Mouse (Mus musculus): ENCODE measurements at regions not wholly inside any gene's neighbourhood (a gene's known extent, or its start where the extent isn't known, plus 50 kb on each side); places are given as distances from the start of the nearest gene placed in this dataset.

DNA sequence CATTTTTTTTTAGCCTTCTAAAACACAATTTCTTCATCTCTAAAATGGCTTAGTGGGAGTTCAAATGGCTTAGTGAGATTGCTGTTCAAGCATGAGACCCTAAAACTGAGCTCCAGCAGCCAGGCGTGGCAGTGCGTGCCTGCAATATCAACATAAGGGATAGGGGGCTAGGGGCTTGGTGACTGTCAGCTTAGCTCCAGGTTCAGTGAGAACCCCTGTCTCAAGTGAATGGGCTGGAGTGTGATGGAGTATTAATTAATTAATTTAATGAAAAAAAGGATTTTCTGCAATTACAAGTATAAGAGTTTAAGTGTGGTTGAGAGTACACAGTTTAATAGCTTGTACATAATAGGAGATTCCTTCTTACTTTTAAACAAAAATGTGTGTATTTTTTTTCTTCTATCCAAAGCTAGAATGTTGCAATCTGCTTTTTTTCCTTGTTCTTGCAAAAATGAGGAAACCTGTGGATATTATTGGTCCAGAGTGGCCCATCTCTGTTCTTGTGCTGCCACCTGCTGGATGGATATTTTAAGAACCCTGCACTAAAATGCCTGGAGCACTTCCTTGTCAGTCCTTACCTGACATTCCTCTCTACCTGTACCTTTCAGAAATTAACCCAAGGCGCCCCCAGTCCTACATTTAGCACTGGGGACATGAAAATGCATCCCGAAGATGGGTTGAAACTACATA, 54.0 kb upstream of the Usp47 start:
- Histone ChIP-seq H3K36me3 (ENCODE audit: insufficient read depth, low read length) (no peaks in the 10 kb centered on the region), H3K4me1 (ENCODE audit: insufficient read depth, low read length) (no peaks in the 10 kb centered on the region), H3K27me3 (ENCODE audit: insufficient read depth, low read length) (no peaks in the 10 kb centered on the region), H3K4me3 (ENCODE audit: low read length) (no peak overlapping the region), H3K9ac (replicated peaks; ENCODE audit: low read length) (no peak overlapping the region), H3K27ac (no peak overlapping the region), H3K9me3 (ENCODE audit: low read length) (no peaks in the 10 kb centered on the region), H3K4me2 (ENCODE audit: low read depth, low read length) (no peak overlapping the region)
- DNase-seq (ENCODE audit: low spot score) (peak; percentile 90), ATAC-seq (no peak)
- peak; percentile 81 for TF ChIP-seq CTCF (IDR thresholded peaks at IDR 0.05; ENCODE audit: low read depth)
- 55% methylated on average over 4 of the region's 4 CpGs for WGBS

DNA sequence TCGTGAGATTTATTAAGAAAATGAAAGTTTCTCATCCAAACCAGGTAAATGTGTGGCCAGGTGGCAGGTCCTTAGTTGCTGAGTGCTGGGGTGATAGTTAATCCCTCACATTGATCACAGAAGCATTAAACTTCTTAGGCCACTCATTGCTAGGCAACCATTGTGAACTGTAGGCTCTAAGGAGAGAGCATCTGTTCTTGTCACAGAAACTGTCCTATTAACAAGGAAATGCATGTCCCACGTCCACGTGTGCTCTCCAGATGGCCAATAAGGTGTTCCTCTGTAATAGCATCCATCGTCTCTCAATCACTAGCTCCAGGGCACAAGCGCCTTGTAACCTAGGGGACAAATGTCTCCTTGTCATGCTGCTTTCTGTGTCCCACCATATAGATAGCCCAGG, 55.0 kb upstream of the Usp47 start:
- H3K4me2 ChIP-seq (ENCODE audit: low read depth, low read length): no peak overlapping the region
- H3K27ac ChIP-seq: no peak overlapping the region
- 48% methylated on average over 5 of the region's 5 CpGs for WGBS

DNA sequence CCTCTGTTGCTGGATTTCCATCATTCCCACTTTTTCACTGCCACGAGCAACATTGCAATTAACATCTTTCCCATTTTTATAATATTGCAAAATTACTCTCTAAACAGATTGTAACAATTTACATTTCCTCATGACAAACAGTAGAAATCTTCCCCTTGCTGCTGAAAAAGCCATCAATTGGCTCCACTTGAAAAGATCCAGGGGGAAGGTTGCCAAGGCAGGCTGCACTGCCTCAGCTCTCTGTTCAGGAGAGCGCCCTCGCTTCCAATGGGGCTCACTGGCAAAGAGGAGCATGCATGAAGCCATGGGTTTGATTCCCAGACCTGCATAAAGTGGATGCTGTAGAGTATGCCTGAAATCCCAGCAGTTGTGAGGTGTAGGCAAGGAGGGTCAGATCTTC, 56.6 kb upstream of the Usp47 start:
- Histone ChIP-seq H3K27me3 (ENCODE audit: insufficient read depth, low read length) (no peaks in the 10 kb centered on the region), H3K4me1 (ENCODE audit: insufficient read depth, low read length) (no peaks in the 10 kb centered on the region), H3K9me3 (ENCODE audit: low read length) (no peaks in the 10 kb centered on the region), H3K4me2 (ENCODE audit: low read depth, low read length) (no peak overlapping the region), H3K27ac (no peak overlapping the region), H3K9ac (replicated peaks; ENCODE audit: low read length) (no peak overlapping the region), H3K36me3 (ENCODE audit: insufficient read depth, low read length) (no peaks in the 10 kb centered on the region), H3K4me3 (ENCODE audit: low read length) (no peak overlapping the region)
- DNase-seq (ENCODE audit: low spot score) (no peak), ATAC-seq (no peak)
- TF ChIP-seq CTCF (IDR thresholded peaks at IDR 0.05; ENCODE audit: low read depth): no peak
- 82% methylated on average over 3 of the region's 3 CpGs for WGBS

More for the DNA sequence above, 55.0 kb upstream of the Usp47 start:
- Histone ChIP-seq H3K36me3 (ENCODE audit: insufficient read depth, low read length) (no peaks in the 10 kb centered on the region), H3K27me3 (ENCODE audit: insufficient read depth, low read length) (no peaks in the 10 kb centered on the region), H3K4me1 (ENCODE audit: insufficient read depth, low read length) (no peaks in the 10 kb centered on the region), H3K9ac (replicated peaks; ENCODE audit: low read length) (no peak overlapping the region), H3K9me3 (ENCODE audit: low read length) (no peaks in the 10 kb centered on the region), H3K4me3 (ENCODE audit: low read length) (no peak overlapping the region)
- no peak for ATAC-seq
- DNase-seq (ENCODE audit: low spot score): no peak
- no peak for TF ChIP-seq CTCF (IDR thresholded peaks at IDR 0.05; ENCODE audit: low read depth)

DNA sequence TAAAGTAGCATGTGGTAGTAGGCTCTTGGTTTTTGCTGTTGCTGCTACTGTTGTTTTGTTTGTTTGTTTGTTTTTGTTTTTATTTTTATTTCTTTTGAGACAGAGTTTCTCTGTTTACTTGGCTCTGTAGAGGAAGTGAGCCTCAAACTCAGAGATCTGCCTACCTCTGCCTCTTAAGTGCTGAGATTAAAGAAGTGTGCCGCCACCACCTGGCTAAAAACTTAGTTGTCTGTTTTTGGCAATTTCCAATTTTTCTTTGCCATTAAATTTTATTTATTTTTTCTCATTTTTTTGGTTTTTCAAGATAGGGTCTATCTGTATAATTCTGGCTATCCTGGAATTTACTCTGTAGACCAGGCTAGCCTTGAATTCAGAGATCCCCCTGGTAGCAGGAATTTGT, 59.3 kb upstream of the Usp47 start:
- peak; percentile 34 for TF ChIP-seq CTCF (IDR thresholded peaks at IDR 0.05; ENCODE audit: low read depth)
- no peak overlapping the region for H3K9ac ChIP-seq (replicated peaks; ENCODE audit: low read length)
- no peaks in the 10 kb centered on the region for H3K27me3 ChIP-seq (ENCODE audit: insufficient read depth, low read length)
- 90% methylated on average over 1 of the region's 1 CpGs for WGBS
- H3K4me2 ChIP-seq (ENCODE audit: low read depth, low read length): no peak overlapping the region
- H3K36me3 ChIP-seq (ENCODE audit: insufficient read depth, low read length): no peaks in the 10 kb centered on the region
- no peaks in the 10 kb centered on the region for H3K4me1 ChIP-seq (ENCODE audit: insufficient read depth, low read length)
- no peak overlapping the region for H3K27ac ChIP-seq
- DNase-seq (ENCODE audit: low spot score) (peak; percentile 39), ATAC-seq (no peak)
- no peak overlapping the region for H3K4me3 ChIP-seq (ENCODE audit: low read length)
- no peaks in the 10 kb centered on the region for H3K9me3 ChIP-seq (ENCODE audit: low read length)

DNA sequence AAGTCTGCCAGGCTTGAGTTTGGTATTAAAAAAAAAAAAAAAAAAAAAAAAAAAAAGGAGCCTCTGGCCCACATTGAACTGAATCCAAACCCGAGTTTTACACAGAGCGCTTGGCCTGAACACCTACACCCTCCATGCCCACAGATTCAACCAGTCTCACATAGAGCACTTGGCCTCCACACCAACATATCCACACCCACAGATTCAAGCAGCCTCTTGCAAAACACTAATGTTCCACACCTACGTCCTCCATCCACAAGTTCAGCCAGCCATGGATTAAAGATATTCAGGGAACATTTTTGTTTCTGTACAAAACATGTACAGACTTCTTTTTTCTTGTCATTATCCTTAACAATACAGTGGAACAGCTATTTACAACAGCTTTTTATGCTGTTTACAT, 63.3 kb upstream of the Usp47 start:
- no peaks in the 10 kb centered on the region for H3K36me3 ChIP-seq (ENCODE audit: insufficient read depth, low read length)
- no peaks in the 10 kb centered on the region for H3K4me1 ChIP-seq (ENCODE audit: insufficient read depth, low read length)
- H3K27ac ChIP-seq: no peak overlapping the region
- DNase-seq (ENCODE audit: low spot score) (no peak), ATAC-seq (no peak)
- TF ChIP-seq CTCF (IDR thresholded peaks at IDR 0.05; ENCODE audit: low read depth): no peak
- no peak overlapping the region for H3K4me2 ChIP-seq (ENCODE audit: low read depth, low read length)
- no peak overlapping the region for H3K9ac ChIP-seq (replicated peaks; ENCODE audit: low read length)
- 88% methylated on average over 3 of the region's 3 CpGs for WGBS
- H3K27me3 ChIP-seq (ENCODE audit: insufficient read depth, low read length): no peaks in the 10 kb centered on the region
- no peak overlapping the region for H3K4me3 ChIP-seq (ENCODE audit: low read length)
- H3K9me3 ChIP-seq (ENCODE audit: low read length): no peaks in the 10 kb centered on the region

DNA sequence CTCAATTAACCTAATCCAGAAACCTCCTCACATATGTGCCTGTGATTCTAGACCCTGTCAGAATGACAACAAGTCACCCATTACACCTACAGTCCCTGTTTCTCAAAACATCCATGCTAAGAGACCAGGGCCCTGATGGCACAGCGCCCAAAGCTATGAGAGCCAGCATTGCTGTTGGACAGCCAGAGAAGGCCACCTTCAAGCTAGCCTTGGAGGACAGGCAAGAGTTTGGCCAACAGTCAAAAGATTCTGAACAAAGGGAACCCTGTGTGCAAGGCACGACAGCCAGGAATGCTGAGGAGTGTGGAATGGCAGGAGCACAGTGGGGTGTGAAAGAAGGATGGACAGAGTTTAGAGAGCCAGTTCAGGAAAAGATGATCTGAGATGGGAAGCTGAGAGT, 66.6 kb upstream of the Usp47 start:
- TF ChIP-seq CTCF (IDR thresholded peaks at IDR 0.05; ENCODE audit: low read depth): no peak
- Histone ChIP-seq H3K4me1 (ENCODE audit: insufficient read depth, low read length) (no peaks in the 10 kb centered on the region), H3K27ac (no peak overlapping the region), H3K36me3 (ENCODE audit: insufficient read depth, low read length) (no peaks in the 10 kb centered on the region), H3K4me3 (ENCODE audit: low read length) (no peak overlapping the region), H3K9ac (replicated peaks; ENCODE audit: low read length) (no peak overlapping the region), H3K9me3 (ENCODE audit: low read length) (no peaks in the 10 kb centered on the region), H3K27me3 (ENCODE audit: insufficient read depth, low read length) (no peaks in the 10 kb centered on the region; the same call in 1 of the 2 replicates), H3K4me2 (ENCODE audit: low read depth, low read length) (no peak overlapping the region)
- DNase-seq (ENCODE audit: low spot score) (peak; percentile 39), ATAC-seq (no peak)
- 72% methylated on average over 2 of the region's 2 CpGs for WGBS

DNA sequence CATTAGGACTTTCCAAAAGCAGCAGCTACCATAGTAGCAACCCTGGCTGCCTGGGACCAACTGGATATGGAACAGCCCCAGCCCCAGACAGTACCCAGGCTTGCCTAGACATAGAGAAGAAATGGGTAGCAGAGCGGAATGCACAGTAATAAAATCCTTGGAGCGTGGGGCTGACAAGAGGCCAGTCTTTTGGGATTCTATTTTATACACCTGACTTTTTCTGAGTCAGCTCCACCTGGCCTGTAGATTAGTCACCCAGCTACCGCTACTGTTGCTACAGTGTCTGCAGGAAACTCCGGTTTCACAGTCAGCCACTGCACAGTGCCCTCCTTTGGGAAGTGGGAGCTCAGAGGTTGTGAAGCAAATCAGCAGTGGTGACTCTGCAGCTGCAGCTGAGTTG, 83.7 kb upstream of the Usp47 start:
- Histone ChIP-seq H3K4me1 (ENCODE audit: insufficient read depth, low read length) (no peaks in the 10 kb centered on the region), H3K27me3 (ENCODE audit: insufficient read depth, low read length) (no peaks in the 10 kb centered on the region), H3K9me3 (ENCODE audit: low read length) (no peaks in the 10 kb centered on the region), H3K27ac (no peak overlapping the region), H3K9ac (replicated peaks; ENCODE audit: low read length) (no peak overlapping the region), H3K4me2 (ENCODE audit: low read depth, low read length) (no peak overlapping the region), H3K4me3 (ENCODE audit: low read length) (no peak overlapping the region), H3K36me3 (ENCODE audit: insufficient read depth, low read length) (no peaks in the 10 kb centered on the region)
- 82% methylated on average over 4 of the region's 4 CpGs for WGBS
- TF ChIP-seq CTCF (IDR thresholded peaks at IDR 0.05; ENCODE audit: low read depth): no peak
- DNase-seq (ENCODE audit: low spot score) (no peak), ATAC-seq (no peak)

Measured in hindbrain, postnatal 0 days (tissue).